Mouse (Mus musculus) spleen, postnatal 0 days (tissue): Measurements from ENCODE around the gene Tbc1d15. TPM values are rescaled to one million over a fixed set of nuclear protein-coding genes. Genes with fewer than 3 reads are reported as not detected.

Source experiments
- polyA plus RNA-seq: library from polyadenylated mRNA; unstranded; fragments of >200 nt; fragmentation: Nextera tagmentation; extraction: Ambion mirVana; gene quantifications from 2 replicates; pipeline ENCODE4 v1.2.1, GENCODE M21; 2015

Gene Tbc1d15
- polyA plus RNA-seq, result 48.0 and 51.9 TPM in 2 replicates

GRCm38 (mm10) chr10:115251088-115251934 lies at the start of gene Tbc1d15:
Gene Tbc1d15, minus strand, starts transcription at chr10:115251467.

GRCm38 (mm10) chr10:115184697-115185096 lies 66.6 kb downstream of the Tbc1d15 start, which contains the start of gene Tph2:
Gene Tph2, minus strand, starts transcription at chr10:115185022.

Other genes with a start within 250 kb of the Tbc1d15 start
- gene Tph2, start 66.4 kb downstream of the Tbc1d15 start, polyA plus RNA-seq, result not detected in 2 replicates
- 6.3 and 7.3 TPM in 2 replicates for gene Rab21, start 64.1 kb upstream of the Tbc1d15 start, polyA plus RNA-seq
- 14.2 and 15.8 TPM in 2 replicates for gene Tmem19, start 111.0 kb upstream of the Tbc1d15 start, polyA plus RNA-seq
- 11.5 and 12.7 TPM in 2 replicates for gene Thap2, start 133.0 kb upstream of the Tbc1d15 start, polyA plus RNA-seq
- 14.3 and 15.9 TPM in 2 replicates for gene Zfc3h1, start 133.5 kb upstream of the Tbc1d15 start, polyA plus RNA-seq